Mouse (Mus musculus): ENCODE data around the gene Sytl4. TPM values are rescaled to one million over a fixed set of nuclear protein-coding genes. Genes with fewer than 3 reads are reported as not detected.

The Sytl4 gene
- total and polyA plus RNA-seq, 3 experiments = 0.06 to 0.19 TPM; not detected in 1

- no peak; the same call in 1 of the 2 replicates for TF ChIP-seq NRF1 (IDR thresholded peaks at IDR 0.05; ENCODE audit: insufficient read depth, low read depth, low read length, poor library complexity, severe bottlenecking)
These were observed 34.2 kb downstream of the Sytl4 start (continued) for GRCm38 (mm10) chrX:133947427-133947826.

GRCm38 (mm10) chrX:133939561-133939960 lies 42.1 kb downstream of the Sytl4 start:
- Histone ChIP-seq H3K36me3 (ENCODE audit: control insufficient read depth in 1 of 2, insufficient read depth in 2 of 2, low read length in 2 of 2) (peaks cover 0 to 8% of the 10 kb centered on the region in 2 experiments; a peak in 2 of 4 replicates), H3K27ac (ENCODE audit: control insufficient read depth, low read depth, low read length) (no peak overlapping the region), H3K79me2 (ENCODE audit: control insufficient read depth, insufficient read depth, low read length, poor library complexity) (no peaks in the 10 kb centered on the region), H3K9me3 (replicated peaks; ENCODE audit: insufficient read depth, low read length) (no peaks in the 10 kb centered on the region), H3K27me3 (ENCODE audit: control insufficient read depth in 1 of 2, insufficient read depth in 2 of 2, low read length in 2 of 2) (no peaks in the 10 kb centered on the region; a peak in 2 of 4 replicates), H3K9ac (ENCODE audit: control insufficient read depth, low read depth, low read length, poor library complexity, severe bottlenecking) (no peak overlapping the region), H3K4me3 (ENCODE audit: control insufficient read depth in 1 of 2, insufficient read depth in 1 of 2, low read depth in 2 of 2, low read length in 2 of 2) (no peak overlapping the region), H3K4me1 (ENCODE audit: control insufficient read depth in 1 of 2, insufficient read depth in 2 of 2, low read length in 2 of 2) (peaks cover 6 to 9% of the 10 kb centered on the region in 2 experiments; a peak in 3 of 4 replicates)
- DNase-seq (ENCODE audit: low read depth, low spot score) = no peak
- TF ChIP-seq CHD2 (IDR thresholded peaks at IDR 0.05; ENCODE audit: low read length) = no peak
- no peak for TF ChIP-seq MAFK (IDR thresholded peaks at IDR 0.05; ENCODE audit: borderline replicate concordance, low read depth, low read length)
- TF ChIP-seq HCFC1 (IDR thresholded peaks at IDR 0.05; ENCODE audit: low read depth, low read length) = no peak
- TF ChIP-seq RCOR1 (IDR thresholded peaks at IDR 0.05; ENCODE audit: low read depth, low read length) = no peak
- TF ChIP-seq MAZ (IDR thresholded peaks at IDR 0.05; ENCODE audit: low read depth, low read length) = no peak
- TF ChIP-seq ETS1 (IDR thresholded peaks at IDR 0.05; ENCODE audit: low read depth, low read length) = no peak
- TF ChIP-seq CHD1 (IDR thresholded peaks at IDR 0.05; ENCODE audit: low read depth, low read length) = no peak
- no peak for TF ChIP-seq JUND (IDR thresholded peaks at IDR 0.05; ENCODE audit: low read depth, low read length)
- no peak for TF ChIP-seq EP300 (IDR thresholded peaks at IDR 0.05; ENCODE audit: low read depth in 1 of 2, low read length in 2 of 2)
- no peak for TF ChIP-seq UBTF (IDR thresholded peaks at IDR 0.05; ENCODE audit: borderline replicate concordance, insufficient read depth, low read depth, low read length)
- no peak for TF ChIP-seq MYB (IDR thresholded peaks at IDR 0.05; ENCODE audit: low read depth, low read length)
- no peak for TF ChIP-seq E2F4 (IDR thresholded peaks at IDR 0.05; ENCODE audit: borderline replicate concordance, low read depth, low read length)

- TF ChIP-seq TCF12 (IDR thresholded peaks at IDR 0.05; ENCODE audit: low read depth, low read length) (peak; percentile 56; the same call in 1 of the 2 replicates), GATA1 (IDR thresholded peaks at IDR 0.05; ENCODE audit: low read depth, low read length) (peak; percentile 70), MAX (IDR thresholded peaks at IDR 0.05; ENCODE audit: low read length) (no peak), EP300 (IDR thresholded peaks at IDR 0.05; ENCODE audit: low read depth in 1 of 2, low read length in 2 of 2) (peak; percentile 44 to 58; a peak in 2 of 4 replicates), MXI1 (IDR thresholded peaks at IDR 0.05; ENCODE audit: low read depth, low read length) (0 out of 2 replicates have a peak, but pooled peaks have one; percentile 22)
- Histone ChIP-seq H3K4me1 (ENCODE audit: control insufficient read depth in 1 of 2, insufficient read depth in 2 of 2, low read length in 2 of 2) (peaks cover 6 to 12% of the 10 kb centered on the region in 2 experiments; a peak in 3 of 4 replicates), H3K27ac (ENCODE audit: control insufficient read depth, low read depth, low read length) (no peak overlapping the region), H3K9me3 (replicated peaks; ENCODE audit: insufficient read depth, low read length) (no peaks in the 10 kb centered on the region), H3K27me3 (ENCODE audit: control insufficient read depth in 1 of 2, insufficient read depth in 2 of 2, low read length in 2 of 2) (no peaks in the 10 kb centered on the region; a peak in 1 of 4 replicates), H3K9ac (ENCODE audit: control insufficient read depth, low read depth, low read length, poor library complexity, severe bottlenecking) (no peak overlapping the region), H3K36me3 (ENCODE audit: control insufficient read depth in 1 of 2, insufficient read depth in 2 of 2, low read length in 2 of 2) (peaks cover 0 to 8% of the 10 kb centered on the region in 2 experiments; a peak in 2 of 4 replicates), H3K79me2 (ENCODE audit: control insufficient read depth, insufficient read depth, low read length, poor library complexity) (no peaks in the 10 kb centered on the region), H3K4me3 (ENCODE audit: control insufficient read depth in 1 of 2, insufficient read depth in 1 of 2, low read depth in 2 of 2, low read length in 2 of 2) (no peak overlapping the region)
- peak; percentile 43 for DNase-seq (ENCODE audit: low read depth, low spot score)
These were observed 44.9 kb downstream of the Sytl4 start for GRCm38 (mm10) chrX:133936605-133937225.

All from MEL (cell line).